Mouse (Mus musculus) midbrain, postnatal 0 days (tissue): ENCODE results near the gene Sorbs1. TPM values are rescaled to one million over a fixed set of nuclear protein-coding genes. Genes with fewer than 3 reads are reported as not detected.

Experiments
- ATAC-seq: fragments of 200-750 bp; cut with Nextera tagmentation; 2 replicates; pipeline ENCODE4 v1.8.0; 2017; ENCODE audit warnings: moderate number of reproducible peaks, mild to moderate bottlenecking, moderate TSS enrichment, moderate library complexity; ENCODE audit not compliant: low FRiP score
- DNase-seq: peaks from one replicate; pipeline ENCODE4 v3.0.0-alpha.2; 2015; ENCODE audit warnings: low spot score
- H3K27ac ChIP-seq: fragments of 300-500 bp; sonication (generic); 2 replicates; pipeline ENCODE4 v1.5.1; 2014; ENCODE audit warnings: low read depth, mild to moderate bottlenecking, low read length, mixed read lengths
- H3K27me3 ChIP-seq: fragments of 300-500 bp; sonication (generic); 2 replicates; pipeline ENCODE4 v1.6.1; 2014; ENCODE audit warnings: low read length, control low read depth, mixed read lengths; ENCODE audit not compliant: insufficient read depth
- H3K36me3 ChIP-seq: fragments of 300-500 bp; sonication (generic); 2 replicates; pipeline ENCODE4 v1.6.1; 2014; ENCODE audit warnings: low read length, control low read depth, mixed read lengths; ENCODE audit not compliant: insufficient read depth
- H3K4me1 ChIP-seq: fragments of 300-500 bp; sonication (generic); 2 replicates; pipeline ENCODE4 v1.6.1; 2014; ENCODE audit warnings: mild to moderate bottlenecking, control low read depth, antibody characterized with exemption, low read length, mixed read lengths; ENCODE audit not compliant: insufficient read depth
- H3K4me2 ChIP-seq: fragments of 300-500 bp; sonication (generic); 2 replicates; pipeline ENCODE4 v1.6.1; 2014; ENCODE audit warnings: low read depth, mild to moderate bottlenecking, low read length, mixed read lengths; ENCODE audit not compliant: poor library complexity, severe bottlenecking
- H3K4me3 ChIP-seq: fragments of 300-500 bp; sonication (generic); 2 replicates; pipeline ENCODE4 v1.5.1; 2014; ENCODE audit warnings: low read depth, mild to moderate bottlenecking, low read length, moderate library complexity
- H3K9ac ChIP-seq: fragments of 300-500 bp; sonication (generic); replicated peaks from 2 replicates; pipeline ENCODE4 v1.6.1; 2014; ENCODE audit warnings: mild to moderate bottlenecking, low read length, moderate library complexity, mixed read lengths; ENCODE audit not compliant: poor library complexity, severe bottlenecking
- H3K9me3 ChIP-seq: fragments of 300-500 bp; sonication (generic); 2 replicates; pipeline ENCODE4 v1.6.1; 2016; ENCODE audit warnings: low read length, control low read depth
- CTCF ChIP-seq: IDR thresholded peaks from 2 replicates; pipeline ENCODE4 v1.5.1; 2016; ENCODE audit warnings: antibody characterized with exemption, mild to moderate bottlenecking
- WGBS: fragments of 180-500 bp; shearing (Covaris S2); extraction: QIAGEN DNeasy Blood & Tissue Kit; methylation state at CpG from one replicate; pipeline ENCODE4 v1.1.7; 2014; 5-methylcytosine and 5-hydroxymethylcytosine counted together
- polyA plus RNA-seq: library from polyadenylated mRNA; unstranded; fragments of >200 nt; fragmentation: Nextera tagmentation; extraction: Ambion mirVana; gene quantifications from 2 replicates; pipeline ENCODE4 v1.2.1, GENCODE M21; 2015
- total RNA-seq: library from RNA; depleted of rRNA; stranded (reverse); fragments of >200 nt; gene quantifications from 2 replicates; pipeline ENCODE4 v1.2.3, GENCODE M21; 2014

The Sorbs1 gene
- total and polyA plus RNA-seq, 2 experiments from 2014 or later = 53.1 to 60.4 TPM

DNA sequence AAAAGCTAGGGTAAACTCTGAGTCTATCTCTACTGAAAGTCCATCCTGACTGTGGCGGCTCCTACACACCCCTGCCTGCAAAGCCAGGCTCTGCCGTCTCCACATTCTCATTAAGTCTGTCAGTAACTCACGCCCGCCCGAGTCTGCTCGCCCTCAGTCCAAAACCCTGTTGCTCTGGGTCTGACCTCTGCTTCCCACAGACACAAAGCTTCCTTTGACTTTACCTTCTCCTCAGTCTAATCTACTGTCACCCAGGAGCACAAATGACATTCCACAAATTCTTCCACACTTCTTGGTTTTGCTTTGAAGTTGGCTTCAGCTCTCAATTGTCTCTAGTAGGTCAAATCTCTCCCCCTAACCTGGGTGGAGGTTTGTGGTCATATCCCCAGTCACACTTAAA is 195.1 kb downstream of the Sorbs1 start:
- H3K9me3 ChIP-seq = no peaks in the 10 kb centered on the region
- no peak overlapping the region for H3K9ac ChIP-seq
- 34% methylated on average over 6 of the region's 6 CpGs for WGBS
- no peak overlapping the region for H3K27ac ChIP-seq
- DNase-seq = no peak
- no peaks in the 10 kb centered on the region for H3K4me1 ChIP-seq
- TF ChIP-seq CTCF = no peak
- H3K4me2 ChIP-seq = no peak overlapping the region
- H3K36me3 ChIP-seq = peaks cover 35% of the 10 kb centered on the region
- no peaks in the 10 kb centered on the region for H3K27me3 ChIP-seq
- H3K4me3 ChIP-seq = no peak overlapping the region
- no peak for ATAC-seq

DNA sequence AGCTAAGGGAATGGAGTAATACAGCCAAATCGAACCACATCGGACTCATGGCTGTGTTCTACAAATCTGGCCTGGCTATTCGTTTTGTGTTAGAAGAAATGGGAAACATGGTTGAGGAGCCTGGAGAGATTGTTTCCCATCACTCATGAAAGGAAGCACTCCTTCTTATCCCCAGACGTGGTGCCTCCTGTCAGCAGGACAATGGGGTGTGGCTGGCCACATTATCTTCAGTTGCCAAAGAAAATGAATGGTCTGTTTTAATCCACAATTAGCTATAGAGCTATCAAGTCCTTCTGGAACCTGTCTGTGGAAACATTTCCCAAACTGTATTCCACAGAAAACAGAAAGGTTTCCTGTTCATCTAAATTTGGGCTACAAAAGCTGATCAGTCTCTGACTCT is 196.6 kb downstream of the Sorbs1 start:
- H3K4me3 ChIP-seq = no peak overlapping the region
- H3K4me1 ChIP-seq = no peaks in the 10 kb centered on the region
- DNase-seq (no peak), ATAC-seq (no peak)
- no peak overlapping the region for H3K27ac ChIP-seq
- no peak for TF ChIP-seq CTCF
- H3K9ac ChIP-seq = no peak overlapping the region
- H3K4me2 ChIP-seq = no peak overlapping the region
- peaks cover 33% of the 10 kb centered on the region for H3K36me3 ChIP-seq
- WGBS = 62% methylated on average over 4 of the region's 4 CpGs
- no peaks in the 10 kb centered on the region for H3K9me3 ChIP-seq
- no peaks in the 10 kb centered on the region for H3K27me3 ChIP-seq

DNA sequence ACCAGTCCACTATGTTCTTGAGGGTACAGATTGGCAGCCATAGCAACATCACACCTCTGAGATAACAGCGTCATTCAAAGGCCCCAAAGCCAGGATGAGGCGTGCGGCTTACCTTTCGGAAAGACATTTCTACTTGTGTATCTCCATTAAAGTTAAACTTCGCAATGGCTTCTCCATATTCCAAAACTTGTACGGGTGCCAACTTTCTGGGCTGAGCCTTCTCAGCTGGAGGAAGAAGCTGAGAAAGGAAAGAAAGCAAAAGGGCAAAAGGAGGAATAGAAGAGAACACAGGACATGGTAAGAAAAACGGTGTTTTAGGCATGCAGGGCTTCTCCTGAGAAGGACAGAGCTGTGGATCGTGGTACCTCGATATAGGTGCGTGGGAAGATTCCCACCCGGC is 199.3 kb downstream of the Sorbs1 start:
- H3K4me1 ChIP-seq = no peaks in the 10 kb centered on the region
- H3K36me3 ChIP-seq = peaks cover 41% of the 10 kb centered on the region
- no peak overlapping the region for H3K4me2 ChIP-seq
- H3K9me3 ChIP-seq = no peaks in the 10 kb centered on the region
- H3K27me3 ChIP-seq = no peaks in the 10 kb centered on the region
- DNase-seq (no peak), ATAC-seq (no peak)
- 95% methylated on average over 11 of the region's 11 CpGs for WGBS
- H3K27ac ChIP-seq = no peak overlapping the region
- no peak overlapping the region for H3K4me3 ChIP-seq
- TF ChIP-seq CTCF = no peak
- H3K9ac ChIP-seq = no peak overlapping the region

DNA sequence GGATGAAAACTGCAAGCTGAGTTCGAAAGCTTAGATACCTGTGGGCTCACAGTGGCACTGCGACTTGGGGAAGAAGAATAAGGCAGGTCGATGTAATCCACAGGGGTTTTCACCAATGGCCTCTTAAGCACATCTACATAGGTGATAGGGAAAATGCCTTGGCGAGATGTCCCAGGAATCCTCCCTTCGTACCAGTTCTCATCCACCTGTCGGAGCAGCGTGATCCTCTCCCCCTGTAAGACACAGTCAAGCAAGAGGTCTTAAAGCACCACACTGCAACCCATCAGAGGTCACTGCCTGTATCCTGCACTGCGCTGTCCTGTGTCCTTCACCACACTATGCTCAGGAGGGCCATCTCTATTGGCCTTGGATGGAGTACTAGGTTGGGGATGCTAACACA is 201.9 kb downstream of the Sorbs1 start:
- Histone ChIP-seq H3K27me3 (no peaks in the 10 kb centered on the region), H3K9ac (no peak overlapping the region), H3K4me2 (no peak overlapping the region), H3K4me3 (no peak overlapping the region), H3K27ac (no peak overlapping the region), H3K9me3 (no peaks in the 10 kb centered on the region), H3K4me1 (no peaks in the 10 kb centered on the region), H3K36me3 (peaks cover 41% of the 10 kb centered on the region)
- ATAC-seq (no peak), DNase-seq (no peak)
- WGBS = 95% methylated on average over 8 of the region's 8 CpGs
- TF ChIP-seq CTCF = no peak

DNA sequence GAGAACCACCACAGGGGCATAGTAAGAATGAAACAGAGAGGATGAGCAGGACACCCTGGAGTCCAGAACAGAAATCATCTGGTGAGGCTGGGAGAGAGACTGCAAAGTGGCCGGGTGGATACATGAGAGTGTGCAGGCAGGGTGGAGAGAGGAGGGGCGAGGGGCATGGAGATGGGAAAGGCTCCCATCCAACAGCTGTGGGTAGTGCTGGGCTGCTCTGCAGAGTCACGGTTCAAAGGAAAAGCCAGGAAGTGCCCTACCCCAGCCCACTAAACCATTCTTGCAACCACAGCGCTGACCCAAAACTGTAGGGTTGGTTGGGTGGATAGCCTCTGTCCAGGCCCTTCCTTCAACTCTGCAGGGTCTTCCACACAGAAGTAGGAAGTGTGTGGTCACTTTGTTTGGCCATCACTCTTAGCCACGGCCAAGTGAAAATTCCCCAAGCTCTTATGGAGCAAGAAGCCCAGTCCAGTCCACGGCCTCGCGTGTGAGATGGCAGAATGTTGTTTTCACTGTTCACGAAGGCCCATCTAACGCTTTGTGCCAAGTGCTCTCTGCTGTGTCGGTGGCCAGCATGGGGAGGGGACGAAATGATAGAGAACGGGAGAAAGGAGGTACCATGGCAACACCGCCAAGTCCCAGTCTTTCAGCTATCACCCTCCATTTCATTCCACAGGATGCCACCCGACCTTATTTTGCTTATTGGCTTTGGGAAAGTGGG is 203.0 kb downstream of the Sorbs1 start:
- Histone ChIP-seq H3K27me3 (no peaks in the 10 kb centered on the region), H3K4me3 (no peak overlapping the region), H3K9me3 (no peaks in the 10 kb centered on the region), H3K27ac (no peak overlapping the region), H3K4me1 (no peaks in the 10 kb centered on the region), H3K4me2 (no peak overlapping the region), H3K36me3 (peaks cover 41% of the 10 kb centered on the region), H3K9ac (no peak overlapping the region)
- WGBS = 92% methylated on average over 15 of the region's 15 CpGs
- TF ChIP-seq CTCF = no peak
- DNase-seq (no peak), ATAC-seq (no peak)

DNA sequence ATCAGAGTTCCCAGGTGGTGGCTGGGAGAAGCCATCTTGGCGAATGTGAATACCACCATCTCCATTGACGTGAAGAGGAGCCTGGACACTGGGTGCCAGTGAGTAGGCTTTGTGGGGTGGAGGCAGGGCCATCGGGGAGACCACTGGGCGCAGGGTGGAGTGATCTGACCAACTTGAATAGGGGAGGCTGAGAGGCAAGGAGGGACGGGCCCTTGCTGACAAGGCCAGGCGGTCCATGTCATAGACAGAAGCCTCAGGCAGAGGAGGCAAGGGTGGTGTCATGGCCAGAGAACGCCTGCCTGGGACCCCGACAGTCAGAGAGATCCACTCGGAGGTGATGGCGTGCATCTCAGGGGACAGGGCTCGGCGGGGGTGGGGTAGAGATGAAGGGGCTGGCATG is 203.7 kb downstream of the Sorbs1 start:
- no peak overlapping the region for H3K4me2 ChIP-seq
- ATAC-seq = no peak; the same call in 1 of the 2 replicates
- H3K4me1 ChIP-seq = no peaks in the 10 kb centered on the region
- H3K9me3 ChIP-seq = no peaks in the 10 kb centered on the region
- no peak overlapping the region for H3K9ac ChIP-seq
- H3K27ac ChIP-seq = no peak overlapping the region
- no peak overlapping the region for H3K4me3 ChIP-seq
- no peaks in the 10 kb centered on the region for H3K27me3 ChIP-seq
- peaks cover 43% of the 10 kb centered on the region for H3K36me3 ChIP-seq
- no peak for DNase-seq
- WGBS = 94% methylated on average over 12 of the region's 12 CpGs
- no peak for TF ChIP-seq CTCF
